Mouse (Mus musculus): ENCODE data around the gene Dnah12.

GRCm38 (mm10) chr14:26658178-26658577, 34.9 kb upstream of the Dnah12 start:
- TF ChIP-seq POLR2A (IDR thresholded peaks at IDR 0.05; ENCODE audit: extremely low read depth, insufficient read depth, low read length) (no peak), CTCF (IDR thresholded peaks at IDR 0.05; ENCODE audit: extremely low read depth, insufficient read depth, low read length) (no peak)

Data from cortical plate, adult 2 months (tissue).